Mouse (Mus musculus) intestine, embryonic 16.5 days (tissue): ENCODE data around the gene Trappc1. TPM values are rescaled to one million over a fixed set of nuclear protein-coding genes. Genes with fewer than 3 reads are reported as not detected.

ENCODE experiments used
- ATAC-seq: fragments of 200-750 bp; cut with Nextera tagmentation; 2 replicates; pipeline ENCODE4 v1.8.0; 2017; ENCODE audit warnings: moderate TSS enrichment, moderate library complexity
- H3K27ac ChIP-seq: fragments of 300-500 bp; sonication (generic); 2 replicates; pipeline ENCODE4 v1.5.1; 2014; ENCODE audit warnings: mild to moderate bottlenecking, low read length
- H3K27me3 ChIP-seq: fragments of 300-500 bp; sonication (generic); replicated peaks from 2 replicates; pipeline ENCODE4 v1.6.1; 2014; ENCODE audit warnings: low read length, control low read depth, mixed read lengths; ENCODE audit not compliant: control insufficient read depth, insufficient read depth
- H3K36me3 ChIP-seq: fragments of 300-500 bp; sonication (generic); 2 replicates; pipeline ENCODE4 v1.6.1; 2014; ENCODE audit warnings: low read length, control low read depth; ENCODE audit not compliant: control insufficient read depth, insufficient read depth
- H3K4me1 ChIP-seq: fragments of 300-500 bp; sonication (generic); 2 replicates; pipeline ENCODE4 v1.6.1; 2014; ENCODE audit warnings: low read length, control low read depth, mixed read lengths; ENCODE audit not compliant: control insufficient read depth, insufficient read depth
- H3K4me2 ChIP-seq: fragments of 300-500 bp; sonication (generic); 2 replicates; pipeline ENCODE4 v1.6.1; 2014; ENCODE audit warnings: low read depth, low read length, control low read depth
- H3K4me3 ChIP-seq: fragments of 300-500 bp; sonication (generic); 2 replicates; pipeline ENCODE4 v1.5.1; 2014; ENCODE audit warnings: mild to moderate bottlenecking, low read length
- H3K9ac ChIP-seq: fragments of 300-500 bp; sonication (generic); 2 replicates; pipeline ENCODE4 v1.6.1; 2014; ENCODE audit warnings: low read depth, low read length
- H3K9me3 ChIP-seq: fragments of 300-500 bp; sonication (generic); 2 replicates; pipeline ENCODE4 v1.6.1; 2016; ENCODE audit warnings: low read length, control low read depth; ENCODE audit not compliant: control insufficient read depth
- WGBS: fragments of 180-500 bp; shearing (Covaris S2); extraction: QIAGEN DNeasy Blood & Tissue Kit; methylation state at CpG from one replicate; pipeline ENCODE4 v1.1.7; 2014; 5-methylcytosine and 5-hydroxymethylcytosine counted together
- polyA plus RNA-seq: library from polyadenylated mRNA; unstranded; fragments of >200 nt; fragmentation: Nextera tagmentation; extraction: Ambion mirVana; gene quantifications from 2 replicates; pipeline ENCODE4 v1.2.1, GENCODE M21; 2015

Gene Trappc1
- 141 and 149 TPM in 2 replicates for polyA plus RNA-seq

GRCm38 (mm10) chr11:69323667-69324111, at the start of gene Trappc1, which contains the start of gene Cntrob:
Gene Trappc1, plus strand, starts transcription at chr11:69323980.
Gene Cntrob, minus strand, starts transcription at chr11:69323775.
- H3K27me3 ChIP-seq: no peaks in the 10 kb centered on the region; the same call in 1 of the 2 replicates
- WGBS: under 1% methylated on average over 30 of the region's 30 CpGs
- peak within 1 kb of the TSS; percentile 72 for H3K4me3 ChIP-seq
- peak within 1 kb of the TSS; percentile 85 for H3K27ac ChIP-seq
- H3K4me1 ChIP-seq: peaks cover 33% of the 10 kb centered on the region
- no peaks in the 10 kb centered on the region for H3K36me3 ChIP-seq
- peak; percentile 91 for ATAC-seq
- no peaks in the 10 kb centered on the region for H3K9me3 ChIP-seq
- H3K4me2 ChIP-seq: peak within 1 kb of the TSS; percentile 83
- H3K9ac ChIP-seq: peak within 1 kb of the TSS; percentile 84

GRCm38 (mm10) chr11:69275650-69276049, 48.1 kb upstream of the Trappc1 start:
- Histone ChIP-seq H3K4me3 (no peak overlapping the region), H3K9ac (no peak overlapping the region), H3K36me3 (no peaks in the 10 kb centered on the region), H3K9me3 (no peaks in the 10 kb centered on the region), H3K4me2 (no peak overlapping the region), H3K27me3 (no peaks in the 10 kb centered on the region), H3K4me1 (no peaks in the 10 kb centered on the region), H3K27ac (no peak overlapping the region)
- WGBS: 58% methylated on average over 6 of the region's 6 CpGs
- no peak for ATAC-seq

- Histone ChIP-seq H3K27ac (no peak overlapping the region), H3K36me3 (no peaks in the 10 kb centered on the region), H3K4me2 (no peak overlapping the region), H3K4me1 (no peaks in the 10 kb centered on the region), H3K4me3 (no peak overlapping the region), H3K9ac (no peak overlapping the region), H3K27me3 (no peaks in the 10 kb centered on the region), H3K9me3 (no peaks in the 10 kb centered on the region)
- peak; percentile 77 for ATAC-seq
- WGBS: 27% methylated on average over 2 of the region's 2 CpGs
These were observed 47.7 kb upstream of the Trappc1 start for GRCm38 (mm10) chr11:69276081-69276480.

GRCm38 (mm10) chr11:69277267-69277666, 46.5 kb upstream of the Trappc1 start:
- Histone ChIP-seq H3K9ac (no peak overlapping the region), H3K36me3 (no peaks in the 10 kb centered on the region), H3K27ac (no peak overlapping the region), H3K4me1 (no peaks in the 10 kb centered on the region), H3K9me3 (no peaks in the 10 kb centered on the region), H3K4me2 (no peak overlapping the region), H3K27me3 (no peaks in the 10 kb centered on the region), H3K4me3 (no peak overlapping the region)
- 68% methylated on average over 5 of the region's 5 CpGs for WGBS
- no peak for ATAC-seq

GRCm38 (mm10) chr11:69291111-69291510, 32.7 kb upstream of the Trappc1 start:
- H3K4me3 ChIP-seq: no peak overlapping the region
- H3K4me1 ChIP-seq: no peaks in the 10 kb centered on the region
- WGBS: 85% methylated on average over 5 of the region's 5 CpGs
- no peaks in the 10 kb centered on the region for H3K36me3 ChIP-seq
- H3K27ac ChIP-seq: no peak overlapping the region
- no peaks in the 10 kb centered on the region for H3K27me3 ChIP-seq
- no peaks in the 10 kb centered on the region for H3K9me3 ChIP-seq
- no peak overlapping the region for H3K9ac ChIP-seq
- H3K4me2 ChIP-seq: no peak overlapping the region
- no peak for ATAC-seq

- WGBS: 92% methylated on average over 3 of the region's 3 CpGs
- ATAC-seq: no peak
- H3K27ac ChIP-seq: no peak overlapping the region
- H3K9ac ChIP-seq: no peak overlapping the region
- no peaks in the 10 kb centered on the region for H3K27me3 ChIP-seq
- H3K4me3 ChIP-seq: no peak overlapping the region
- H3K36me3 ChIP-seq: no peaks in the 10 kb centered on the region; the same call in 1 of the 2 replicates
- H3K9me3 ChIP-seq: no peaks in the 10 kb centered on the region
- no peaks in the 10 kb centered on the region for H3K4me1 ChIP-seq
- no peak overlapping the region for H3K4me2 ChIP-seq
These were observed 28.5 kb upstream of the Trappc1 start for GRCm38 (mm10) chr11:69295286-69295685.

- Histone ChIP-seq H3K9me3 (no peaks in the 10 kb centered on the region), H3K27me3 (no peaks in the 10 kb centered on the region), H3K36me3 (peaks cover 3% of the 10 kb centered on the region), H3K4me3 (no peak overlapping the region), H3K4me2 (no peak overlapping the region), H3K4me1 (no peaks in the 10 kb centered on the region), H3K9ac (no peak overlapping the region), H3K27ac (no peak overlapping the region)
- WGBS: 85% methylated on average over 2 of the region's 2 CpGs
- ATAC-seq: no peak
These were observed 26.0 kb upstream of the Trappc1 start for GRCm38 (mm10) chr11:69297799-69298198.

GRCm38 (mm10) chr11:69298231-69298630, 25.5 kb upstream of the Trappc1 start:
- Histone ChIP-seq H3K36me3 (peaks cover 3% of the 10 kb centered on the region), H3K4me2 (no peak overlapping the region), H3K27ac (no peak overlapping the region), H3K27me3 (no peaks in the 10 kb centered on the region), H3K4me1 (no peaks in the 10 kb centered on the region), H3K9me3 (no peaks in the 10 kb centered on the region), H3K4me3 (no peak overlapping the region), H3K9ac (no peak overlapping the region)
- 76% methylated on average over 7 of the region's 7 CpGs for WGBS
- ATAC-seq: no peak

- H3K36me3 ChIP-seq: peaks cover 15% of the 10 kb centered on the region
- no peak for ATAC-seq
- WGBS: 81% methylated on average over 7 of the region's 7 CpGs
- H3K27ac ChIP-seq: no peak overlapping the region
- no peak overlapping the region for H3K4me3 ChIP-seq
- no peak overlapping the region for H3K9ac ChIP-seq
- no peaks in the 10 kb centered on the region for H3K4me1 ChIP-seq
- no peaks in the 10 kb centered on the region for H3K9me3 ChIP-seq
- no peaks in the 10 kb centered on the region for H3K27me3 ChIP-seq
- H3K4me2 ChIP-seq: no peak overlapping the region
These were observed 21.0 kb upstream of the Trappc1 start for GRCm38 (mm10) chr11:69302817-69303216.

- Histone ChIP-seq H3K4me2 (no peak overlapping the region), H3K4me1 (no peaks in the 10 kb centered on the region), H3K36me3 (peaks cover 23% of the 10 kb centered on the region), H3K27ac (no peak overlapping the region), H3K4me3 (no peak overlapping the region), H3K27me3 (no peaks in the 10 kb centered on the region), H3K9ac (no peak overlapping the region), H3K9me3 (no peaks in the 10 kb centered on the region)
- 93% methylated on average over 9 of the region's 9 CpGs for WGBS
- no peak for ATAC-seq
These were observed 18.5 kb upstream of the Trappc1 start for GRCm38 (mm10) chr11:69305291-69305690.
